Mouse (Mus musculus): ENCODE data around the gene Ptgs1.
A peak's percentile ranks its signal among the peaks of the same experiment; 100 is the strongest.

The Ptgs1 gene

GRCm38 (mm10) chr2:36247964-36248363, 17.7 kb downstream of the Ptgs1 start:
- DNase-seq (ENCODE audit: low spot score) = no peak

GRCm38 (mm10) chr2:36251156-36251555, 20.9 kb downstream of the Ptgs1 start:
- no peak for DNase-seq (ENCODE audit: low spot score)

- no peak for DNase-seq (ENCODE audit: low spot score)
These were observed 22.3 kb downstream of the Ptgs1 start for GRCm38 (mm10) chr2:36252505-36252904.

GRCm38 (mm10) chr2:36254445-36254844, 24.2 kb downstream of the Ptgs1 start:
- DNase-seq (ENCODE audit: low spot score) = no peak

GRCm38 (mm10) chr2:36256931-36257330, 26.7 kb downstream of the Ptgs1 start:
- DNase-seq (ENCODE audit: low spot score) = no peak

- DNase-seq (ENCODE audit: low spot score) = no peak
These were observed 29.2 kb downstream of the Ptgs1 start for GRCm38 (mm10) chr2:36259382-36259781.

- no peak for DNase-seq (ENCODE audit: low spot score)
These were observed 29.7 kb downstream of the Ptgs1 start for GRCm38 (mm10) chr2:36259798-36260540.

- peak; percentile 68 for DNase-seq (ENCODE audit: low spot score)
These were observed 31.8 kb downstream of the Ptgs1 start for GRCm38 (mm10) chr2:36262025-36262424.

GRCm38 (mm10) chr2:36269458-36269857, 39.2 kb downstream of the Ptgs1 start:
- DNase-seq (ENCODE audit: low spot score) = no peak

GRCm38 (mm10) chr2:36270186-36270585, 40.0 kb downstream of the Ptgs1 start:
- no peak for DNase-seq (ENCODE audit: low spot score)

GRCm38 (mm10) chr2:36271085-36271484, 40.9 kb downstream of the Ptgs1 start:
- DNase-seq (ENCODE audit: low spot score) = no peak

- no peak for DNase-seq (ENCODE audit: low spot score)
These were observed 42.2 kb downstream of the Ptgs1 start for GRCm38 (mm10) chr2:36272288-36272950.

GRCm38 (mm10) chr2:36276454-36276853, 46.2 kb downstream of the Ptgs1 start:
- peak; percentile 74 for DNase-seq (ENCODE audit: low spot score)

GRCm38 (mm10) chr2:36278760-36279159, 48.5 kb downstream of the Ptgs1 start:
- no peak for DNase-seq (ENCODE audit: low spot score)

- no peak for DNase-seq (ENCODE audit: low spot score)
These were observed 50.9 kb downstream of the Ptgs1 start for GRCm38 (mm10) chr2:36281138-36281537.

- no peak for DNase-seq (ENCODE audit: low spot score)
These were observed 52.1 kb downstream of the Ptgs1 start for GRCm38 (mm10) chr2:36282301-36282700.

Measured in lung, postnatal 25 days (tissue).